Mouse (Mus musculus) small intestine, adult 2 months (tissue): Measurements from ENCODE around the gene Tesk1. TPM values are rescaled to one million over a fixed set of nuclear protein-coding genes. Genes with fewer than 3 reads are reported as not detected.
A peak's percentile ranks its signal among the peaks of the same experiment; 100 is the strongest.

Experiments used
- H3K27ac ChIP-seq: fragments of 200-500 bp; 2 replicates; pipeline ENCODE4 v1.5.1; 2012; ENCODE audit warnings: low read depth, low read length, control low read depth, inconsistent platforms; ENCODE audit not compliant: insufficient read depth
- H3K27me3 ChIP-seq: fragments of 200-500 bp; 2 replicates; pipeline ENCODE4 v1.6.1; 2012; ENCODE audit warnings: mild to moderate bottlenecking, moderate library complexity, low read length, inconsistent platforms; ENCODE audit not compliant: control insufficient read depth, insufficient read depth
- H3K36me3 ChIP-seq: fragments of 200-500 bp; 2 replicates; pipeline ENCODE4 v1.6.1; 2012; ENCODE audit warnings: mild to moderate bottlenecking, low read length, control low read depth, inconsistent platforms; ENCODE audit not compliant: control insufficient read depth, insufficient read depth
- H3K4me1 ChIP-seq: fragments of 200-500 bp; 2 replicates; pipeline ENCODE4 v1.6.1; 2012; ENCODE audit warnings: low read length, inconsistent platforms, mixed read lengths; ENCODE audit not compliant: control insufficient read depth, insufficient read depth, insufficient read length
- H3K4me3 ChIP-seq: fragments of 200-500 bp; 2 replicates; pipeline ENCODE4 v1.5.1; 2012; ENCODE audit warnings: low read depth, mild to moderate bottlenecking, control low read depth, inconsistent platforms, low read length, moderate library complexity
- CTCF ChIP-seq: fragments of 200-500 bp; IDR thresholded peaks from 2 replicates; pipeline ENCODE4 v1.5.1; 2012; ENCODE audit warnings: low read depth, mild to moderate bottlenecking, control low read depth, inconsistent platforms, low read length, moderate library complexity, mixed read lengths; ENCODE audit not compliant: insufficient replicate concordance, insufficient read length; ENCODE audit errors: extremely low read depth
- POLR2A ChIP-seq: fragments of 200-500 bp; IDR thresholded peaks from 2 replicates; pipeline ENCODE4 v1.6.1; 2012; ENCODE audit warnings: low read depth, mild to moderate bottlenecking, control low read depth, inconsistent platforms, low read length, moderate library complexity
- WGBS: fragments of 180-500 bp; shearing (Covaris S2); methylation state at CpG from one replicate; pipeline ENCODE4 v1.1.7; 2018; 5-methylcytosine and 5-hydroxymethylcytosine counted together
- polyA plus RNA-seq: library from polyadenylated mRNA; depleted of rRNA; stranded (reverse); fragments of >200 nt; gene quantifications from 2 replicates; pipeline ENCODE4 v1.2.3, GENCODE M21; 2012

Gene Tesk1
- polyA plus RNA-seq, 1 experiment = 77.6 TPM

- WGBS = 70% methylated on average over 31 of the region's 31 CpGs
- no peak for TF ChIP-seq CTCF
- no peak for TF ChIP-seq POLR2A
- H3K4me3 ChIP-seq = peak overlapping the region; percentile 41
Measured at GRCm38 (mm10) chr4:43399391-43400131, 42.2 kb upstream of the Tesk1 start.

GRCm38 (mm10) chr4:43400976-43401375 lies 40.8 kb upstream of the Tesk1 start:
- WGBS = 66% methylated on average over 10 of the region's 10 CpGs
- TF ChIP-seq POLR2A (no peak), CTCF (no peak)
- Histone ChIP-seq H3K4me3 (peak overlapping the region; percentile 24), H3K36me3 (no peaks in the 10 kb centered on the region), H3K27me3 (no peaks in the 10 kb centered on the region), H3K27ac (no peak overlapping the region), H3K4me1 (peaks cover 9% of the 10 kb centered on the region; the same call in 1 of the 2 replicates)

More at GRCm38 (mm10) chr4:43399391-43400131, 42.2 kb upstream of the Tesk1 start:
- Histone ChIP-seq H3K27ac (peak overlapping the region; percentile 69), H3K27me3 (no peaks in the 10 kb centered on the region), H3K4me1 (peaks cover 9% of the 10 kb centered on the region; the same call in 1 of the 2 replicates), H3K36me3 (no peaks in the 10 kb centered on the region)

- no peaks in the 10 kb centered on the region for H3K36me3 ChIP-seq
- WGBS = 88% methylated on average over 10 of the region's 10 CpGs
- no peak for TF ChIP-seq CTCF
- TF ChIP-seq POLR2A = no peak
- H3K4me1 ChIP-seq = peaks cover 9% of the 10 kb centered on the region; the same call in 1 of the 2 replicates
- H3K27ac ChIP-seq = peak overlapping the region; percentile 54
- H3K4me3 ChIP-seq = peak overlapping the region; percentile 24
- H3K27me3 ChIP-seq = no peaks in the 10 kb centered on the region
Measured at GRCm38 (mm10) chr4:43401486-43401885, 40.3 kb upstream of the Tesk1 start.

- H3K4me3 ChIP-seq = no peak overlapping the region
- WGBS = 45% methylated on average over 9 of the region's 9 CpGs
- peaks cover 9% of the 10 kb centered on the region; the same call in 1 of the 2 replicates for H3K4me1 ChIP-seq
- no peak for TF ChIP-seq CTCF
- TF ChIP-seq POLR2A = no peak
- no peaks in the 10 kb centered on the region for H3K27me3 ChIP-seq
- no peaks in the 10 kb centered on the region for H3K36me3 ChIP-seq
- H3K27ac ChIP-seq = peak overlapping the region; percentile 73
Measured at GRCm38 (mm10) chr4:43402212-43402611, 39.5 kb upstream of the Tesk1 start.

GRCm38 (mm10) chr4:43404697-43405096 lies 37.0 kb upstream of the Tesk1 start:
- Histone ChIP-seq H3K27ac (peak overlapping the region; percentile 13; the same call in 1 of the 2 replicates), H3K36me3 (no peaks in the 10 kb centered on the region), H3K4me3 (no peak overlapping the region), H3K27me3 (no peaks in the 10 kb centered on the region), H3K4me1 (peaks cover 7% of the 10 kb centered on the region; the same call in 1 of the 2 replicates)
- WGBS = 92% methylated on average over 10 of the region's 10 CpGs
- no peak for TF ChIP-seq POLR2A
- no peak for TF ChIP-seq CTCF

- peak overlapping the region; percentile 53 for H3K4me3 ChIP-seq
- TF ChIP-seq CTCF (no peak), POLR2A (no peak; the same call in none of the 2 replicates)
- 0 out of 2 replicates have a peak, but pooled peaks cover 3% of the 10 kb centered on the region for H3K4me1 ChIP-seq
- H3K27ac ChIP-seq = peak overlapping the region; percentile 71
- H3K27me3 ChIP-seq = no peaks in the 10 kb centered on the region
- WGBS = 32% methylated on average over 28 of the region's 28 CpGs
- H3K36me3 ChIP-seq = no peaks in the 10 kb centered on the region
Measured at GRCm38 (mm10) chr4:43406162-43406971, 35.4 kb upstream of the Tesk1 start.
